Mouse (Mus musculus): ENCODE data around the gene Etd.
"Not testable (repeated sequence)": the region's sequence is repeated elsewhere in the genome, so short reads cannot be mapped to it uniquely, and the experiment has no call there.

The Etd gene

DNA sequence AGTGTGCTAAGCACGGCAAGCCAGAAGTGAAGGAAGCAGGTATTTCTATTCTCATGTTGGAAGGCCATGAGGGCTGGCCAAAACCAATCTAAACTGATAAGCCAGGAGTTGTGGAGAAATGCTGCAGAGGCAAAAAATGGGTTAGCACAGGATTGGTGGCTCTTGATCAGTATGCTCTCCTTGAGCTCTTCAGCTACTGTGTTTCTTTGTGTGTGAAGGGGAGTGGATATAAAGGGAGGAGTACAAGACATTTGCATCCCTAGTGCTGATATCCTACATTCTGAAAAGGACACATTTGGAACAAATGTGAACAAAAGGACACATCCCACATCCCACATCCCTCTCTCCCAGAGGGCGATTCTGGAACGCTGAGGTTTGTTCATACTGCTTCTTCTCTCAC lies at the start of gene Etd:
Gene Etd (plus strand): TSS at position 301 of the 400 bp plus-strand sequence.
- no peak for DNase-seq

- DNase-seq = no peak
Measured at GRCm38 (mm10) chrX:53386362-53386761, 48.4 kb upstream of the Etd start.

GRCm38 (mm10) chrX:53432888-53433287 lies 1.8 kb upstream of the Etd start:
- DNase-seq = no peak

DNA sequence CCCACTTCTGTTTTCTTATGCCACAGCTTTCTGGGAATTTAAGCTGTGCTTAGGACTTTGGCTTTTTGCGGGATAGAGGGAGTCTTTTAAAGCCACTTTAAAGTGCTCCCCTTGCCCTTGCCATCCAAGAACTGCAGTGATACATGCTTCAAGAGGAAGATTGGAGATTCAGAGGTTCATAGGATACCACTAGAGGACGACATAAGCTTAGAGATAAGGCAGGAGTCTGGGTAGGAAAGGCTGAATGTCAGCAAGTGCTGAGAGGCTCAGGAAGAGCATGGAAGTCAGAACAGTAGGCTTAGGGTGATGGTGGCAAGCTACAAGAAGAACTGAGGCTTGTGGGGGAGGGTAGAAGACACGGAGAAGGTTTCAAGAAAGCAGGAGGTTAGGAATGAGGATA lies 24.9 kb downstream of the Etd start:
- DNase-seq = no peak

- not testable (repeated sequence) for DNase-seq
Measured at GRCm38 (mm10) chrX:53464194-53464593, 29.5 kb downstream of the Etd start.
